Mouse (Mus musculus) megakaryocyte, embryonic 14.5 days (primary cell): Measurements from ENCODE around the gene U2af2.

ENCODE experiments used
- FLI1 ChIP-seq: IDR thresholded peaks from 2 replicates; pipeline ENCODE4 v1.6.1; 2012; ENCODE audit warnings: low read length, inconsistent platforms, mixed read lengths
- GATA1 ChIP-seq: IDR thresholded peaks from 3 replicates; pipeline ENCODE4 v1.6.1; 2012; ENCODE audit warnings: mixed read lengths, low read length, inconsistent platforms, borderline replicate concordance

DNA sequence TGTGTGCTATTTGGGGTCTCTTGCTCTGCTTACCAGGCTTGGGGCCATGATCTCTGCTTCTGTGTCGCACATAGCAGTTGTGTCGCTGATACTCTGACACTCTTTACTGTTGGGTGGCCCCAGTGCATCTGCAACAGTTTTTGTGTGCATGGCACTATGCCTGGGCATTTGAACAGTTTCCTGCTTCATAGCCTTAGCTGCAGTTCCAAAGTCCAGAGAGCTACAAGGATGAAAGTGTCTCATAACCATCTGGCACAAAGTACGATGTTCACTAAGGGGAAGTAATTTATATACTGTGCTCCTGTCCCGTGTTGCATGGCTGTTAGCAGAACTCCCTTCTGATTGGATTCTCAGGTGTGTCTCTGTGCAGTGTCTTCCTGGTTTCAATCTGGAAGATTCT, 25.9 kb downstream of the U2af2 start:
- TF ChIP-seq GATA1 = no peak
- TF ChIP-seq FLI1 = no peak
